Mouse (Mus musculus): ENCODE measurements around the gene Gm9044.
"Not testable (repeated sequence)": the region's sequence is repeated elsewhere in the genome, so short reads cannot be mapped to it uniquely, and the experiment has no call there.

- not testable (repeated sequence) for TF ChIP-seq CTCF (IDR thresholded peaks at IDR 0.05; ENCODE audit: low read depth); EP300 (optimal IDR thresholded peaks at IDR 0.05)
Measured at GRCm38 (mm10) chr10:118337731-118338130, 5.5 kb upstream of the Gm9044 start, which contains the start of gene Gm9045.
